ENCODE assay signal across 22 mouse cellular contexts in the genomic region with DNA sequence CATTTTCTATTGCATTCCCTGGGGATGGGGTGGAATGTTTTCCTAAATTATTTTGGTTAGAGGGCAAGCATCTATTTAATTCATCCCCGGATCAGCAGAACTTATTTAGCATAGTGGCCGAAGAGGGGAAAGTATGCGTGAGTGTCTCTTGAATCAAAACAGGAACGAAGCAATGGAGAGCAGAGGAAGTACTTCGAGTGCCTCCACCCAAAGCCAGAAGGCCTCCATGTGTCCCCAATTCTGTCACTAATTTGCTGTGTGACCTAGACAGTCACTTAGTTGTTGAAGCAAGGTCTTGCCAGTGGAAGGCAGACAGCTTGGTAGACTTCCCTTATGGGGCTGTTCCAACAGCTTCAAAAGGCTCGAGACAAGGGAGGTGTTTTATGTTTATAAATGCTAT.
DNase-seq lines count a peak whose midpoint lies in the region; ATAC-seq and TF ChIP-seq lines count a peak whose summit lies in the region.
"Had no signal": no experiment of that assay in that cellular context is flagged by ENCODE, and none has a peak within 500 bp of the region (broad histone marks: within the 10 kb centered on the region; RNA-seq: fewer than 3 reads in every experiment).

No protein-coding gene starts in this region.

- peak; percentile 19 for DNase-seq in kidney, adult 2 months
- DNase-seq in kidney, postnatal 25 days = no peak
- DNase-seq in testis, postnatal 14 days (ENCODE audit: low spot score) = no peak
- peak; percentile 70 for DNase-seq in splenic B cell, adult 2 months (ENCODE audit: low read depth, low spot score)
- no peak for DNase-seq in layer of hippocampus, postnatal 25 days (ENCODE audit: extremely low spot score in 1 of 2, low spot score in 1 of 2)
- no peak for DNase-seq in left cerebral cortex, adult 9 months (ENCODE audit: low spot score in 2 of 2)
- DNase-seq: adrenal gland, postnatal 14 days; cerebellum, adult 11-12 months; cerebellum, postnatal 36 days; right cerebral cortex, postnatal 14 days; thymus, adult 18-20 months; thymus, postnatal 4 days had no signal

- H3K27me3 ChIP-seq in kidney, adult 2 months (replicated peaks; ENCODE audit: control insufficient read depth, insufficient read depth, low read length) = no peaks in the 10 kb centered on the region
- no peaks in the 10 kb centered on the region for H3K27me3 ChIP-seq in testis, adult 2 months (ENCODE audit: control insufficient read depth, insufficient read depth, low read length)
- no peaks in the 10 kb centered on the region for H3K27me3 ChIP-seq in splenic B cell, adult 2 months (ENCODE audit: control insufficient read depth, insufficient read depth, low read length, poor library complexity, severe bottlenecking)
- H3K27me3 ChIP-seq: forebrain, embryonic 13.5 days; heart, embryonic 15.5 days; kidney, embryonic 15.5 days; midbrain, embryonic 12.5 days; neural tube, embryonic 13.5 days had no signal

- ATAC-seq in granulocyte monocyte progenitor cell, adult 5-6 weeks (replicated peaks; ENCODE audit: poor library complexity, severe bottlenecking) = peak; percentile 76
- ATAC-seq: forebrain, embryonic 13.5 days; hindbrain, embryonic 16.5 days; intestine, embryonic 16.5 days had no signal

- no peak for TF ChIP-seq POLR2A in kidney, adult 2 months (IDR thresholded peaks at IDR 0.05; ENCODE audit: low read depth, low read length)
- TF ChIP-seq POLR2A in testis, adult 2 months (IDR thresholded peaks at IDR 0.05; ENCODE audit: control insufficient read depth, low read depth, low read length) = no peak

- TF ChIP-seq CTCF in kidney, adult 2 months (conservative IDR thresholded peaks at IDR 0.05; ENCODE audit: insufficient read depth, insufficient read length, low read depth, low read length) = no peak
- TF ChIP-seq CTCF in testis, adult 2 months (IDR thresholded peaks at IDR 0.05; ENCODE audit: control insufficient read depth, insufficient read depth, insufficient replicate concordance, low read depth, low read length) = no peak

- H3K36me3 ChIP-seq in kidney, adult 2 months (ENCODE audit: control insufficient read depth, insufficient read depth, low read length) = no peaks in the 10 kb centered on the region
- H3K36me3 ChIP-seq in testis, adult 2 months (ENCODE audit: control insufficient read depth, insufficient read depth, low read length) = no peaks in the 10 kb centered on the region
- H3K36me3 ChIP-seq in splenic B cell, adult 2 months (ENCODE audit: control insufficient read depth, insufficient read depth, low read length, poor library complexity, severe bottlenecking) = no peaks in the 10 kb centered on the region
- H3K36me3 ChIP-seq: heart, embryonic 15.5 days; kidney, embryonic 15.5 days; midbrain, embryonic 12.5 days; neural tube, embryonic 13.5 days had no signal

- 67% methylated on average over 6 of the region's 6 CpGs for WGBS in kidney, adult 2 months

- H3K4me1 ChIP-seq in kidney, adult 2 months (ENCODE audit: control insufficient read depth, insufficient read depth, low read length) = no peaks in the 10 kb centered on the region
- H3K4me1 ChIP-seq in testis, adult 2 months (ENCODE audit: control insufficient read depth, insufficient read depth, low read length) = no peaks in the 10 kb centered on the region
- H3K4me1 ChIP-seq: forebrain, embryonic 13.5 days; heart, embryonic 15.5 days; kidney, embryonic 15.5 days; midbrain, embryonic 12.5 days; neural tube, embryonic 13.5 days had no signal

- H3K4me3 ChIP-seq in kidney, adult 2 months (ENCODE audit: insufficient read depth, low read depth, low read length) = no peak overlapping the region
- no peak overlapping the region for H3K4me3 ChIP-seq in testis, adult 2 months (ENCODE audit: control insufficient read depth, low read depth, low read length)
- H3K4me3 ChIP-seq: forebrain, embryonic 13.5 days; heart, embryonic 15.5 days; kidney, embryonic 15.5 days; midbrain, embryonic 12.5 days; neural tube, embryonic 13.5 days had no signal

- H3K27ac ChIP-seq in kidney, adult 2 months (ENCODE audit: insufficient read depth, low read depth, low read length) = no peak overlapping the region
- H3K27ac ChIP-seq in testis, adult 2 months (ENCODE audit: control insufficient read depth, insufficient read depth, low read depth, low read length) = peak overlapping the region; percentile 25; the same call in 1 of the 2 replicates
- H3K27ac ChIP-seq: forebrain, embryonic 13.5 days; heart, embryonic 15.5 days; kidney, embryonic 15.5 days; macrophage; midbrain, embryonic 12.5 days; neural tube, embryonic 13.5 days had no signal

Comparison
In these comparisons a context has a peak if more than half of its experiments do, and no peak if none do; other contexts are left out.
1. DNase-seq: peak in kidney, adult 2 months (single experiment) and splenic B cell, adult 2 months (single experiment); none in kidney, postnatal 25 days (0 of 2), testis, postnatal 14 days (single experiment), layer of hippocampus, postnatal 25 days (0 of 2) and left cerebral cortex, adult 9 months (0 of 2).